8 mouse cellular contexts compared by ENCODE assay signal in genomic region chr12:80366004-80366480, GRCm38 (mm10).
A peak's percentile ranks its signal among the peaks of the same experiment; 100 is the strongest.
DNase-seq lines count a peak whose midpoint lies in the region; ATAC-seq and TF ChIP-seq lines count a peak whose summit lies in the region.

No protein-coding gene starts in this region.

- H3K36me3 ChIP-seq in embryonic facial prominence, embryonic 13.5 days: peaks cover 15% of the 10 kb centered on the region
- H3K36me3 ChIP-seq in hindbrain, postnatal 0 days (ENCODE audit: insufficient read depth, low read length): peaks cover 6% of the 10 kb centered on the region
- 0 out of 2 replicates have a peak, but pooled peaks cover 9% of the 10 kb centered on the region for H3K36me3 ChIP-seq in stomach, embryonic 15.5 days

- no peaks in the 10 kb centered on the region for H3K27me3 ChIP-seq in embryonic facial prominence, embryonic 13.5 days
- no peaks in the 10 kb centered on the region for H3K27me3 ChIP-seq in hindbrain, postnatal 0 days (ENCODE audit: insufficient read depth, low read length)
- no peaks in the 10 kb centered on the region for H3K27me3 ChIP-seq in stomach, embryonic 15.5 days (replicated peaks)

- intact Hi-C loops in left cerebral cortex, postnatal 25 days (cut with DNase I): no loop called here

- peak overlapping the region; percentile 30 for H3K4me2 ChIP-seq in embryonic facial prominence, embryonic 13.5 days
- H3K4me2 ChIP-seq in hindbrain, postnatal 0 days (ENCODE audit: low read depth, low read length): no peak overlapping the region
- H3K4me2 ChIP-seq in stomach, embryonic 15.5 days: peak overlapping the region; percentile 5; the same call in 1 of the 2 replicates

- no peaks in the 10 kb centered on the region for H3K9me3 ChIP-seq in embryonic facial prominence, embryonic 13.5 days
- no peaks in the 10 kb centered on the region for H3K9me3 ChIP-seq in hindbrain, postnatal 0 days (ENCODE audit: low read length)
- H3K9me3 ChIP-seq in stomach, embryonic 15.5 days: no peaks in the 10 kb centered on the region

- TF ChIP-seq CTCF in hindbrain, postnatal 0 days (IDR thresholded peaks at IDR 0.05; ENCODE audit: low read depth): no peak

- DNase-seq in embryo, embryonic 11 days: peak; percentile 24
- DNase-seq in embryo, embryonic 10.5 days (ENCODE audit: low spot score): no peak
- DNase-seq in 3T3-L1 (ENCODE audit: low read depth, low spot score): peak; percentile 95
- DNase-seq in hindbrain, postnatal 0 days (ENCODE audit: low spot score): peak; percentile 53
- peak; percentile 60 to 75 for DNase-seq in left cerebral cortex, postnatal 25 days (ENCODE audit: low spot score in 2 of 2)
- DNase-seq in spleen, postnatal 36 days (ENCODE audit: low spot score in 2 of 2): no peak

- no peak overlapping the region for H3K4me3 ChIP-seq in embryonic facial prominence, embryonic 13.5 days
- H3K4me3 ChIP-seq in hindbrain, postnatal 0 days (ENCODE audit: low read length): no peak overlapping the region
- H3K4me3 ChIP-seq in stomach, embryonic 15.5 days (replicated peaks): no peak overlapping the region

- peak overlapping the region; percentile 87 for H3K27ac ChIP-seq in embryonic facial prominence, embryonic 13.5 days
- peak overlapping the region; percentile 42; the same call in 1 of the 2 replicates for H3K27ac ChIP-seq in hindbrain, postnatal 0 days
- H3K27ac ChIP-seq in stomach, embryonic 15.5 days: peak overlapping the region; percentile 84

- H3K4me1 ChIP-seq in embryonic facial prominence, embryonic 13.5 days: peaks cover 33% of the 10 kb centered on the region
- H3K4me1 ChIP-seq in hindbrain, postnatal 0 days (ENCODE audit: insufficient read depth, low read length): peaks cover 9% of the 10 kb centered on the region; the same call in 1 of the 2 replicates
- peaks cover 15% of the 10 kb centered on the region for H3K4me1 ChIP-seq in stomach, embryonic 15.5 days

- 11% methylated on average over 3 of the region's 3 CpGs for WGBS in embryonic facial prominence, embryonic 13.5 days
- 25% methylated on average over 3 of the region's 3 CpGs for WGBS in hindbrain, postnatal 0 days
- 8% methylated on average over 3 of the region's 3 CpGs for WGBS in stomach, embryonic 15.5 days

- no peak overlapping the region for H3K9ac ChIP-seq in embryonic facial prominence, embryonic 13.5 days
- H3K9ac ChIP-seq in hindbrain, postnatal 0 days (replicated peaks; ENCODE audit: low read length): no peak overlapping the region
- no peak overlapping the region for H3K9ac ChIP-seq in stomach, embryonic 15.5 days

- ATAC-seq in embryonic facial prominence, embryonic 13.5 days (ENCODE audit: insufficient number of reproducible peaks, insufficient read depth, low FRiP score, low TSS enrichment, low read depth): peak; percentile 75; the same call in 1 of the 2 replicates
- no peak for ATAC-seq in hindbrain, postnatal 0 days
- peak; percentile 75 for ATAC-seq in stomach, embryonic 15.5 days (ENCODE audit: insufficient read depth, low FRiP score, low read depth)

Comparison
In these comparisons a context has a peak if more than half of its experiments do, and no peak if none do; other contexts are left out.
1. DNase-seq: peak in embryo, embryonic 11 days (single experiment), 3T3-L1 (single experiment), hindbrain, postnatal 0 days (single experiment) and left cerebral cortex, postnatal 25 days (2 of 2); none in embryo, embryonic 10.5 days (single experiment) and spleen, postnatal 36 days (0 of 2).
2. Peak in every context shown above with its lines, with median percentiles within 50 percentile points of each other: H3K27ac ChIP-seq.